Mouse (Mus musculus) testis, adult 2 months (tissue): ENCODE results near the gene Tor1a. TPM values are rescaled to one million over a fixed set of nuclear protein-coding genes. Genes with fewer than 3 reads are reported as not detected.
"Not testable (repeated sequence)": the region's sequence is repeated elsewhere in the genome, so short reads cannot be mapped to it uniquely, and the experiment has no call there.

Experiments
- H3K27ac ChIP-seq: fragments of 200-500 bp; 2 replicates; pipeline ENCODE4 v1.5.1; 2012; ENCODE audit warnings: low read depth, low read length; ENCODE audit not compliant: control insufficient read depth, insufficient read depth
- H3K27me3 ChIP-seq: fragments of 200-500 bp; 2 replicates; pipeline ENCODE4 v1.6.1; 2012; ENCODE audit warnings: mild to moderate bottlenecking, low read length, moderate library complexity; ENCODE audit not compliant: control insufficient read depth, insufficient read depth
- H3K36me3 ChIP-seq: fragments of 200-500 bp; 2 replicates; pipeline ENCODE4 v1.6.1; 2012; ENCODE audit warnings: mild to moderate bottlenecking, low read length; ENCODE audit not compliant: control insufficient read depth, insufficient read depth
- H3K4me1 ChIP-seq: fragments of 200-500 bp; 2 replicates; pipeline ENCODE4 v1.6.1; 2012; ENCODE audit warnings: low read length; ENCODE audit not compliant: control insufficient read depth, insufficient read depth
- H3K4me3 ChIP-seq: fragments of 200-500 bp; 2 replicates; pipeline ENCODE4 v1.5.1; 2012; ENCODE audit warnings: low read depth, mild to moderate bottlenecking, low read length, moderate library complexity, mixed read lengths; ENCODE audit not compliant: control insufficient read depth
- CTCF ChIP-seq: fragments of 200-500 bp; IDR thresholded peaks from 2 replicates; pipeline ENCODE4 v1.5.1; 2012; ENCODE audit warnings: low read depth, mild to moderate bottlenecking, inconsistent platforms, low read length, moderate library complexity; ENCODE audit not compliant: control insufficient read depth, insufficient read depth, insufficient replicate concordance
- POLR2A ChIP-seq: fragments of 200-500 bp; IDR thresholded peaks from 2 replicates; pipeline ENCODE4 v1.6.1; 2012; ENCODE audit warnings: low read depth, mild to moderate bottlenecking, inconsistent platforms, low read length, moderate library complexity; ENCODE audit not compliant: control insufficient read depth
- polyA plus RNA-seq: library from polyadenylated mRNA; depleted of rRNA; stranded (reverse); fragments of >200 nt; gene quantifications from 2 replicates; pipeline ENCODE4 v1.2.3, GENCODE M21; 2012; rRNA removed

The Tor1a gene
- polyA plus RNA-seq, 1 experiment, result 11.1 TPM

DNA sequence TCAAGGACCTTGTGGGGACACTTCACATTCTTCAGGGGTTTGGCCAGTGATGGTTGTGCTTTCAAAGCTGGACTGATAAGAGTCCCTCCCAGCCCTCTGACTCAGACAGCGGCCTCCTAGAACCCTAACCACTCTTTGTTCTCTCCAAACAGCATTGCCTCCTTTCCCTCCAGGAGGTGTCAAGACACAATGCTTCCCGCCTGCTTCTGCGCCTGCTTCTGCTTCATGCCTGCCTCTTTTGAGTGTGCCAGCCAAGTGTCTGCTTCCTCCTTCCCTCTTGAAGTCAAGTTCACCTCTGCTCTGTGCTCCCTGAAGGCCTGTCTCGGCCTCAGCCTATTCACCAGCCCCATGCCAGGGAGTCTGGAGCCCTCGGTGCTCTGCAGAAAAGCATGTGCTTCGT lies 49.6 kb downstream of the Tor1a start:
- H3K27ac ChIP-seq, result no peak overlapping the region
- no peak overlapping the region for H3K4me3 ChIP-seq
- H3K4me1 ChIP-seq, result peaks cover 8% of the 10 kb centered on the region
- no peaks in the 10 kb centered on the region for H3K27me3 ChIP-seq
- H3K36me3 ChIP-seq, result no peaks in the 10 kb centered on the region
- TF ChIP-seq POLR2A (no peak), CTCF (no peak)

DNA sequence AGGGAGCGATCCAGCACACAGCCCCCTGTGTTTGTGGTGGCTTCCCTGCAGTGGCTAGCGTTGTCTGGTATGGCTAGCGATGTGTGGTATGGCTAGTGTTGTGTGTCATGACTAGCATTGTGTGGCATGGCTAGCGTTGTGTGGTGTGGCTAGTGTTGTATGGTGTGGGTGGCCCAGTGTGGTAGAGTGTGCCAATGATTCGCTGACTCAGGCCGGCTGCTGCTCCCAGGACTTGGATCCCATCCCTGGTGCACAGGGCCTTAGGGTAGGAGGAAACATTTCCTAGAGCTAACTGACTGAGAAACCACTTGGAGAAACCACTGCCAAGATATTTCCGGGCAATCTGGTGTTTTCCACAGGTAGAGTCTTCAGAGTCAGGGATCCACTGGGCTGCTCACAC lies 50.1 kb downstream of the Tor1a start:
- Histone ChIP-seq H3K27ac (no peak overlapping the region), H3K27me3 (no peaks in the 10 kb centered on the region), H3K36me3 (no peaks in the 10 kb centered on the region), H3K4me1 (peaks cover 8% of the 10 kb centered on the region), H3K4me3 (no peak overlapping the region)
- TF ChIP-seq POLR2A (no peak), CTCF (no peak)

DNA sequence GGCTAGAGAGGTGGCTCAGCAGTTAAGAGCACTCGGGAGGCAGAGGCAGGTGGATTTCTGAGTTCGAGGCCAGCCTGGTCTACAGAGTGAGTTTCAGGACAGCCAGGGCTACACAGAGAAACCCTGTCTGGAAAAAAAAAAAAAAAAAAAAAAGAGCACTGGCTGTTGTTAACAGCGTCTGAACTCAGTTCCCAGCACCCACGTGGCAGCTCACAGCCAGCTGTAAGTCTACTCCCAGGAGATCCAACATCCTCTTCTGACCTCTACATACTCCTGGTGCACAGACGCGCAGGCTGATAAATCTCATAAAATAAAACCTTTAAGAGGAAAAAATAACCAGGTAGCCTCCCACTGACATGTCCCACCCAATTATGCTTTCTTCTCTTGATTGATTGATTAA lies 51.8 kb downstream of the Tor1a start:
- H3K36me3 ChIP-seq, H3K27ac ChIP-seq, H3K27me3 ChIP-seq, H3K4me1 ChIP-seq: not testable (repeated sequence)
- H3K4me3 ChIP-seq, result peak overlapping the region; percentile 27; the same call in 1 of the 2 replicates

DNA sequence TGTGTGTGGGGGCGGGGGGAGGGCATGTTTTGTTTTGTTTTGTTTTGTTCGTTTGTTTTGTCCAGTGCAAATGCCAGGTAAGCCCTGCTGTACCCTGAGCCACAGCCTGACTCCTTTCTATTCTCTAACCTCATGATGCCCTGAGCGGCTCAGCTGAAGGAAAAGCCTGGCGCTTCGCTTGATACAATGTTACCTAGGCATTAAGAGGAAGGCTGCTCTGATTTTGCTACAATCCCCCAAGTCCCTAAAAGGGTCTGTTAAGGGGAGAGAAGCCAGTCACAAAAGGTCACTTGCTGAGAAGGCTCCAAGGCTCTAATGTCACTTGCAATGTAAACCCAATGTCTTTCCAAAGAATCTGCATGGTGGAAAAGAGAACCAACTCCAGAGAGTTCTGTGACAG lies 52.4 kb downstream of the Tor1a start:
- Histone ChIP-seq H3K27ac (no peak overlapping the region), H3K4me3 (peak overlapping the region; percentile 43; the same call in 1 of the 2 replicates), H3K4me1 (peaks cover 8% of the 10 kb centered on the region), H3K36me3 (no peaks in the 10 kb centered on the region), H3K27me3 (no peaks in the 10 kb centered on the region)
- TF ChIP-seq CTCF (no peak), POLR2A (no peak)

DNA sequence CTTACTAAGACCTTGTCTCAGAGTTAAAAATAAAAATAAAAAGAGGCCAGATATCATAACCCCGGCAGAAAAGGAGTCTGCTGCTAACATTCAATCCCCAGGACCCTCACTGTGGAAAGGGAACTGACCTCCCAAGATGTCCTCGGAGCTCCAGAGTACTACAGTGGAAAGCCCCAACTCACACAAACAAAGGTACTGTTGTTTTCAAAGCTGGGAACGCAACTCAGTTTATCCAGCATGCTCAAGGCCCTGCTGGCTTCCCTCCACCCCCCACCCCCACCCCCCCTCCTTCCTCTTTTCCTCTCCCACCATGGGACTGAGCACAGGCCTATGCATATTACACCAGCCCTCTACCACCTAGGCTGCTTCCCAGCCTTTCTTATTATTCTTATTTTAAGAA lies 52.9 kb downstream of the Tor1a start:
- Histone ChIP-seq H3K4me3 (no peak overlapping the region), H3K27me3 (no peaks in the 10 kb centered on the region), H3K36me3 (no peaks in the 10 kb centered on the region), H3K27ac (no peak overlapping the region), H3K4me1 (peaks cover 8% of the 10 kb centered on the region)
- TF ChIP-seq POLR2A, result no peak
- no peak for TF ChIP-seq CTCF

DNA sequence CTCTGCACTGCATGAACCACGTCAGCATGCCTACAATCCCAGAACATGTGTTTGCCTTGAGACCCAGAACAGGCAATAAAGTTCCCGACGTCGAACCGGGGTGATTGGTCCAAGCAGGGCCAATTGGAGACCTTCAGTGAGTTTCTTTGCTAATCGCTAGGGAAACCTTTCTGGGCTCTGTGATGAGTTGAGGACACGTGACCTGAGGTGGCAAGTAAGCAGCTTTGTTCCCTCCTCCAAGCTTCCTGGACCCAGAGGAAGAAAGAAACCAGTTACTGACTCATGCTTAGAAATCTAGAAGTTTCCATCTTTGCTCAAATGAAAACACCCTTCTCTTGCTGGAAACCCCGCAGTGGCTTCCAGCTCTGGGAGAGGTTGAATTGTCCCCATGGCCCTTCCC lies 54.7 kb downstream of the Tor1a start:
- Histone ChIP-seq H3K36me3 (no peaks in the 10 kb centered on the region), H3K27me3 (no peaks in the 10 kb centered on the region), H3K4me3 (no peak overlapping the region), H3K27ac (no peak overlapping the region), H3K4me1 (peaks cover 8% of the 10 kb centered on the region)
- TF ChIP-seq POLR2A (no peak), CTCF (no peak)

DNA sequence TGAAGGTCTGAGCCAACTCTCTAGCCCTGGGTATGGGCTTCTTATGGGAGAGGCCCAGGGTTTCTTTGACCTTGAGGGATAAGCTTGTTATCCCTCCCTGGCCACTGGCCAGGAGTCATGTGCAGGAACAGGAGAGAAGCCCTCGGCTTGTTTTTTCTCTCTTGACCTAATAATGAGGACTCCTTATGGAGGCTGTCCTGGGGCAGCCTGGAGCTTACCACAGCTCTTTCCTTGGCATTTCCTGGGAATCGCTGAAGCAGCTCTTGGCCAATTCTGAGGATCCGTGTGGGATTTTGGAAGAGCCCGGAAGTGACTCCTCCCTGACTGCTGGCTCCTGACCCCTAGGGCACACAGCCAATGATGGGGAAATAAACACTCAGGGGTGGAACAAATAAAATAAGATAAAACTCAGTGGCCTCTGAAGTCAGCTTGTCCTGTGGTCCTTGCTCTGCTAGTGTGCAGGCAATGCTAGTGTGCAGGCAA lies 55.4 kb downstream of the Tor1a start:
- H3K27me3 ChIP-seq, result no peaks in the 10 kb centered on the region
- H3K4me1 ChIP-seq, result peaks cover 8% of the 10 kb centered on the region
- no peaks in the 10 kb centered on the region for H3K36me3 ChIP-seq
- H3K27ac ChIP-seq, result no peak overlapping the region; the same call in 1 of the 2 replicates
- TF ChIP-seq POLR2A (no peak), CTCF (no peak)
- no peak overlapping the region for H3K4me3 ChIP-seq

Other genes with a start within 250 kb of the Tor1a start
- 905 and 964 TPM in 2 replicates for gene 1700001O22Rik, start 164.3 kb downstream of the Tor1a start, polyA plus RNA-seq
- gene Ntmt1, start 160.1 kb downstream of the Tor1a start, polyA plus RNA-seq, result 49.5 and 53.9 TPM in 2 replicates
- 9.3 and 10.5 TPM in 2 replicates for gene Asb6, start 137.6 kb downstream of the Tor1a start, polyA plus RNA-seq
- 1.0 and 1.5 TPM in 2 replicates for gene Prrx2, start 133.0 kb downstream of the Tor1a start, polyA plus RNA-seq
- gene Ptges, start 38.1 kb downstream of the Tor1a start, polyA plus RNA-seq, result 3.9 and 15.6 TPM in 2 replicates
- gene Tor1b, start 15.0 kb downstream of the Tor1a start, polyA plus RNA-seq, result 12.9 and 14.0 TPM in 2 replicates
- 19.9 and 23.7 TPM in 2 replicates for gene BC005624, start 14.3 kb upstream of the Tor1a start, polyA plus RNA-seq
- 68.1 and 76.9 TPM in 2 replicates for gene Usp20, start 14.3 kb upstream of the Tor1a start, polyA plus RNA-seq
- gene Fnbp1, start 174.1 kb upstream of the Tor1a start, polyA plus RNA-seq, result 6.3 and 7.3 TPM in 2 replicates
- 33.5 and 34.5 TPM in 2 replicates for gene Gpr107, start 184.4 kb upstream of the Tor1a start, polyA plus RNA-seq